Mouse (Mus musculus) kidney, postnatal 0 days (tissue): Measurements from ENCODE around the gene Cbx6. TPM values are rescaled to one million over a fixed set of nuclear protein-coding genes. Genes with fewer than 3 reads are reported as not detected.
A peak's percentile ranks its signal among the peaks of the same experiment; 100 is the strongest.

ENCODE experiments used
- ATAC-seq: fragments of 200-750 bp; cut with Nextera tagmentation; replicated peaks from 2 replicates; pipeline ENCODE4 v1.8.0; 2017; ENCODE audit warnings: low read depth, moderate number of reproducible peaks, moderate TSS enrichment, moderate library complexity; ENCODE audit not compliant: low FRiP score
- DNase-seq: peaks from one replicate; pipeline ENCODE4 v3.0.0-alpha.2; 2016; ENCODE audit warnings: low spot score
- H3K27ac ChIP-seq: fragments of 300-500 bp; sonication (generic); 2 replicates; pipeline ENCODE4 v1.5.1; 2014; ENCODE audit warnings: mild to moderate bottlenecking
- H3K27me3 ChIP-seq: fragments of 300-500 bp; sonication (generic); 2 replicates; pipeline ENCODE4 v1.6.1; 2014; ENCODE audit warnings: low read length, mixed read lengths; ENCODE audit not compliant: insufficient read depth
- H3K36me3 ChIP-seq: fragments of 300-500 bp; sonication (generic); 2 replicates; pipeline ENCODE4 v1.6.1; 2014; ENCODE audit warnings: low read length, mixed read lengths; ENCODE audit not compliant: insufficient read depth
- H3K4me1 ChIP-seq: fragments of 300-500 bp; sonication (generic); replicated peaks from 2 replicates; pipeline ENCODE4 v1.6.1; 2014; ENCODE audit warnings: antibody characterized with exemption, low read length, mixed read lengths; ENCODE audit not compliant: insufficient read depth
- H3K4me2 ChIP-seq: fragments of 300-500 bp; sonication (generic); 2 replicates; pipeline ENCODE4 v1.6.1; 2014; ENCODE audit warnings: mild to moderate bottlenecking, low read length, moderate library complexity, mixed read lengths
- H3K4me3 ChIP-seq: fragments of 300-500 bp; sonication (generic); replicated peaks from 2 replicates; pipeline ENCODE4 v1.5.1; 2014; ENCODE audit warnings: low read depth, low read length
- H3K9ac ChIP-seq: fragments of 300-500 bp; sonication (generic); 2 replicates; pipeline ENCODE4 v1.6.1; 2014; ENCODE audit warnings: low read depth, low read length
- H3K9me3 ChIP-seq: fragments of 300-500 bp; sonication (generic); replicated peaks from 2 replicates; pipeline ENCODE4 v1.6.1; 2016; ENCODE audit warnings: low read length, inconsistent platforms, mixed read lengths
- CTCF ChIP-seq: IDR thresholded peaks from 2 replicates; pipeline ENCODE4 v1.5.1; 2016; ENCODE audit warnings: antibody characterized with exemption, low read depth, mild to moderate bottlenecking, moderate library complexity
- WGBS: fragments of 180-500 bp; shearing (Covaris S2); extraction: QIAGEN DNeasy Blood & Tissue Kit; methylation state at CpG from one replicate; pipeline ENCODE4 v1.1.7; 2014; 5-methylcytosine and 5-hydroxymethylcytosine counted together
- polyA plus RNA-seq: library from polyadenylated mRNA; unstranded; fragments of >200 nt; fragmentation: Nextera tagmentation; extraction: Ambion mirVana; gene quantifications from 2 replicates; pipeline ENCODE4 v1.2.1, GENCODE M21; 2015

Cbx6 gene
- polyA plus RNA-seq, 1 experiment from 2014 or later: 39.0 TPM

- no peaks in the 10 kb centered on the region for H3K36me3 ChIP-seq
- H3K4me3 ChIP-seq: no peak overlapping the region
- DNase-seq (no peak), ATAC-seq (no peak)
- H3K9ac ChIP-seq: no peak overlapping the region
- 0 out of 2 replicates have a peak, but pooled peaks cover 3% of the 10 kb centered on the region for H3K4me1 ChIP-seq
- no peak overlapping the region for H3K4me2 ChIP-seq
- no peak overlapping the region for H3K27ac ChIP-seq
- H3K27me3 ChIP-seq: no peaks in the 10 kb centered on the region
- H3K9me3 ChIP-seq: no peaks in the 10 kb centered on the region
- 92% methylated on average over 2 of the region's 2 CpGs for WGBS
- TF ChIP-seq CTCF: 0 out of 2 replicates have a peak, but pooled peaks have one; percentile 7
Observed at GRCm38 (mm10) chr15:79850143-79850542, 15.7 kb upstream of the Cbx6 start.

- DNase-seq: peak; percentile 50
- Histone ChIP-seq H3K4me2 (no peak overlapping the region), H3K4me3 (no peak overlapping the region), H3K27ac (0 out of 2 replicates have a peak overlapping the region, but pooled peaks have one; percentile 31), H3K9ac (no peak overlapping the region), H3K4me1 (0 out of 2 replicates have a peak, but pooled peaks cover 3% of the 10 kb centered on the region), H3K9me3 (no peaks in the 10 kb centered on the region), H3K36me3 (no peaks in the 10 kb centered on the region), H3K27me3 (no peaks in the 10 kb centered on the region)
- 29% methylated on average over 5 of the region's 5 CpGs for WGBS
- ATAC-seq: no peak
- TF ChIP-seq CTCF: no peak
Observed at GRCm38 (mm10) chr15:79847100-79847499, 12.6 kb upstream of the Cbx6 start.

- no peak for ATAC-seq
- H3K4me1 ChIP-seq: 0 out of 2 replicates have a peak, but pooled peaks cover 3% of the 10 kb centered on the region
- no peaks in the 10 kb centered on the region for H3K36me3 ChIP-seq
- no peaks in the 10 kb centered on the region for H3K9me3 ChIP-seq
- H3K9ac ChIP-seq: no peak overlapping the region
- no peaks in the 10 kb centered on the region for H3K27me3 ChIP-seq
- WGBS: 50% methylated on average over 4 of the region's 4 CpGs
- no peak overlapping the region for H3K4me2 ChIP-seq
- DNase-seq: no peak
- H3K27ac ChIP-seq: no peak overlapping the region
- TF ChIP-seq CTCF: no peak
- H3K4me3 ChIP-seq: no peak overlapping the region
Observed at GRCm38 (mm10) chr15:79845986-79846385, 11.5 kb upstream of the Cbx6 start.

GRCm38 (mm10) chr15:79842985-79843384, 8.5 kb upstream of the Cbx6 start:
- Histone ChIP-seq H3K4me3 (no peak overlapping the region), H3K27me3 (no peaks in the 10 kb centered on the region), H3K9me3 (no peaks in the 10 kb centered on the region), H3K4me1 (0 out of 2 replicates have a peak, but pooled peaks cover 3% of the 10 kb centered on the region), H3K9ac (no peak overlapping the region), H3K4me2 (no peak overlapping the region), H3K27ac (no peak overlapping the region), H3K36me3 (no peaks in the 10 kb centered on the region)
- 91% methylated on average over 3 of the region's 3 CpGs for WGBS
- no peak for TF ChIP-seq CTCF
- no peak for ATAC-seq
- DNase-seq: no peak

GRCm38 (mm10) chr15:79840281-79840680, 5.8 kb upstream of the Cbx6 start:
- Histone ChIP-seq H3K4me3 (no peak overlapping the region), H3K36me3 (no peaks in the 10 kb centered on the region), H3K27me3 (no peaks in the 10 kb centered on the region), H3K4me1 (no peaks in the 10 kb centered on the region), H3K9me3 (no peaks in the 10 kb centered on the region), H3K27ac (no peak overlapping the region), H3K4me2 (no peak overlapping the region), H3K9ac (no peak overlapping the region)
- no peak for TF ChIP-seq CTCF
- DNase-seq (no peak), ATAC-seq (no peak)
- WGBS: 39% methylated on average over 2 of the region's 2 CpGs

- no peak for DNase-seq
- peak overlapping the region; percentile 98 for H3K4me2 ChIP-seq
- H3K27me3 ChIP-seq: no peaks in the 10 kb centered on the region
- no peaks in the 10 kb centered on the region for H3K9me3 ChIP-seq
- peaks cover 15% of the 10 kb centered on the region for H3K4me1 ChIP-seq
- no peak for TF ChIP-seq CTCF
- no peak for ATAC-seq
- no peaks in the 10 kb centered on the region for H3K36me3 ChIP-seq
- peak overlapping the region; percentile 78 for H3K27ac ChIP-seq
- WGBS: 54% methylated on average over 9 of the region's 9 CpGs
- H3K4me3 ChIP-seq: no peak overlapping the region
- H3K9ac ChIP-seq: no peak overlapping the region
Observed at GRCm38 (mm10) chr15:79834881-79835260, 383 bp upstream of the Cbx6 start.
